Mouse (Mus musculus) liver, embryonic 16.5 days (tissue): ENCODE results near the gene Rpl36a. TPM values are rescaled to one million over a fixed set of nuclear protein-coding genes. Genes with fewer than 3 reads are reported as not detected.

Experiments
- ATAC-seq: fragments of 200-750 bp; cut with Nextera tagmentation; 2 replicates; pipeline ENCODE4 v1.8.0; 2017; ENCODE audit warnings: low read depth, mild to moderate bottlenecking, moderate number of reproducible peaks, moderate library complexity
- H3K27ac ChIP-seq: fragments of 300-500 bp; sonication (generic); 2 replicates; pipeline ENCODE4 v1.5.1; 2014; ENCODE audit warnings: mild to moderate bottlenecking, low read length
- H3K27me3 ChIP-seq: fragments of 300-500 bp; sonication (generic); 2 replicates; pipeline ENCODE4 v1.6.1; 2014; ENCODE audit warnings: low read depth, low read length, mixed read lengths; ENCODE audit not compliant: control insufficient read depth, insufficient read depth
- H3K36me3 ChIP-seq: fragments of 300-500 bp; sonication (generic); 2 replicates; pipeline ENCODE4 v1.6.1; 2014; ENCODE audit warnings: mild to moderate bottlenecking; ENCODE audit not compliant: control insufficient read depth, insufficient read depth
- H3K4me1 ChIP-seq: fragments of 300-500 bp; sonication (generic); 2 replicates; pipeline ENCODE4 v1.6.1; 2014; ENCODE audit warnings: low read depth, low read length, mixed read lengths; ENCODE audit not compliant: control insufficient read depth
- H3K4me2 ChIP-seq: fragments of 300-500 bp; sonication (generic); 2 replicates; pipeline ENCODE4 v1.6.1; 2014; ENCODE audit warnings: low read depth, low read length, mixed read lengths
- H3K4me3 ChIP-seq: fragments of 300-500 bp; sonication (generic); 2 replicates; pipeline ENCODE4 v1.5.1; 2014; ENCODE audit warnings: low read depth, mild to moderate bottlenecking, low read length
- H3K9ac ChIP-seq: fragments of 300-500 bp; sonication (generic); 2 replicates; pipeline ENCODE4 v1.6.1; 2014; ENCODE audit warnings: low read depth, low read length
- H3K9me3 ChIP-seq: fragments of 300-500 bp; sonication (generic); replicated peaks from 2 replicates; pipeline ENCODE4 v1.6.1; 2016; ENCODE audit warnings: low read length; ENCODE audit not compliant: control insufficient read depth
- WGBS: fragments of 180-500 bp; shearing (Covaris S2); extraction: QIAGEN DNeasy Blood & Tissue Kit; methylation state at CpG from one replicate; pipeline ENCODE4 v1.1.7; 2014; ENCODE audit not compliant: insufficient replicate concordance; 5-methylcytosine and 5-hydroxymethylcytosine counted together
- polyA plus RNA-seq: library from polyadenylated mRNA; unstranded; fragments of >200 nt; fragmentation: Nextera tagmentation; extraction: Ambion mirVana; gene quantifications from 2 replicates; pipeline ENCODE4 v1.2.1, GENCODE M21; 2015

Rpl36a gene
- polyA plus RNA-seq, 1 experiment from 2014 or later, result 216 TPM

DNA sequence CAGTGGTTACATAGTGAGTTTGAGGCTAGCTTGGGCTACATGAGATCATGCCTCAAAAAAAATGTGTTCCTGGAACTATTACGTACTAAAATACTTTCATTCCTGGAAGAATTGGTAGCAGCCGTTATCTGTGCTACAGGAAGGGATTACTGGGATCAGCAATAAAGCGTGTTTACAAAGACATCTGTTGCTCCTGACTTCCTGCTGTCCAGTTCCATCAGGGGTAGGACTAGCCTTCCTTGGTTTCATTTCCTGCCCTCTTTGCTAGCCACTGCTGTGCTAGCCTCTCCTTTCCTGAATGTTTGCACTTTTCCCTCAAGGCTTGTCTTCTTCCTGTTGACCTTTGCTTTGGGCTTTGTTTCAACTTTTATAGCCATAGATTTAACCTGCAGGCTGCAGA, 50.4 kb downstream of the Rpl36a start:
- ATAC-seq, result peak; percentile 43; the same call in 1 of the 2 replicates
- Histone ChIP-seq H3K36me3 (no peaks in the 10 kb centered on the region), H3K4me3 (no peak overlapping the region), H3K4me2 (no peak overlapping the region), H3K27ac (no peak overlapping the region), H3K27me3 (no peaks in the 10 kb centered on the region), H3K4me1 (no peaks in the 10 kb centered on the region), H3K9me3 (no peaks in the 10 kb centered on the region), H3K9ac (no peak overlapping the region)
- WGBS, result 46% methylated on average over 3 of the region's 3 CpGs

Other genes with a start within 250 kb of the Rpl36a start
- gene Drp2, start 181.1 kb upstream of the Rpl36a start, polyA plus RNA-seq, result 0.09 and 0.12 TPM in 2 replicates
- not detected in 2 replicates for gene Taf7l, start 109.2 kb upstream of the Rpl36a start, polyA plus RNA-seq
- 62.2 and 65.2 TPM in 2 replicates for gene Timm8a1, start 43.8 kb upstream of the Rpl36a start, polyA plus RNA-seq
- 14.4 and 14.8 TPM in 2 replicates for gene Btk, start 2.1 kb upstream of the Rpl36a start, polyA plus RNA-seq
- 3.6 and 4.5 TPM in 2 replicates for gene Gla, start 15.5 kb downstream of the Rpl36a start, polyA plus RNA-seq
- gene Hnrnph2, start 15.5 kb downstream of the Rpl36a start, polyA plus RNA-seq, result 66.4 and 79.1 TPM in 2 replicates
- gene Armcx4, start 100.9 kb downstream of the Rpl36a start, polyA plus RNA-seq, result 0.30 and 0.42 TPM in 2 replicates
- 5.1 and 6.0 TPM in 2 replicates for gene Armcx1, start 132.3 kb downstream of the Rpl36a start, polyA plus RNA-seq
- 4.2 and 4.9 TPM in 2 replicates for gene Armcx6, start 165.8 kb downstream of the Rpl36a start, polyA plus RNA-seq
- gene Armcx3, start 170.9 kb downstream of the Rpl36a start, polyA plus RNA-seq, result 18.8 and 19.0 TPM in 2 replicates
- gene Armcx2, start 223.6 kb downstream of the Rpl36a start, polyA plus RNA-seq, result 9.5 and 10.3 TPM in 2 replicates